Mouse (Mus musculus) small intestine, adult 2 months (tissue): ENCODE measurements around the gene Igfbp2. TPM values are rescaled to one million over a fixed set of nuclear protein-coding genes. Genes with fewer than 3 reads are reported as not detected.
A peak's percentile ranks its signal among the peaks of the same experiment; 100 is the strongest.

ENCODE experiments used
- H3K27ac ChIP-seq: fragments of 200-500 bp; 2 replicates; pipeline ENCODE4 v1.5.1; 2012; ENCODE audit warnings: low read depth, low read length, control low read depth, inconsistent platforms; ENCODE audit not compliant: insufficient read depth
- H3K27me3 ChIP-seq: fragments of 200-500 bp; 2 replicates; pipeline ENCODE4 v1.6.1; 2012; ENCODE audit warnings: mild to moderate bottlenecking, moderate library complexity, low read length, inconsistent platforms; ENCODE audit not compliant: control insufficient read depth, insufficient read depth
- H3K36me3 ChIP-seq: fragments of 200-500 bp; 2 replicates; pipeline ENCODE4 v1.6.1; 2012; ENCODE audit warnings: mild to moderate bottlenecking, low read length, control low read depth, inconsistent platforms; ENCODE audit not compliant: control insufficient read depth, insufficient read depth
- H3K4me1 ChIP-seq: fragments of 200-500 bp; 2 replicates; pipeline ENCODE4 v1.6.1; 2012; ENCODE audit warnings: low read length, inconsistent platforms, mixed read lengths; ENCODE audit not compliant: control insufficient read depth, insufficient read depth, insufficient read length
- H3K4me3 ChIP-seq: fragments of 200-500 bp; 2 replicates; pipeline ENCODE4 v1.5.1; 2012; ENCODE audit warnings: low read depth, mild to moderate bottlenecking, control low read depth, inconsistent platforms, low read length, moderate library complexity
- CTCF ChIP-seq: fragments of 200-500 bp; IDR thresholded peaks from 2 replicates; pipeline ENCODE4 v1.5.1; 2012; ENCODE audit warnings: low read depth, mild to moderate bottlenecking, control low read depth, inconsistent platforms, low read length, moderate library complexity, mixed read lengths; ENCODE audit not compliant: insufficient replicate concordance, insufficient read length; ENCODE audit errors: extremely low read depth
- POLR2A ChIP-seq: fragments of 200-500 bp; IDR thresholded peaks from 2 replicates; pipeline ENCODE4 v1.6.1; 2012; ENCODE audit warnings: low read depth, mild to moderate bottlenecking, control low read depth, inconsistent platforms, low read length, moderate library complexity
- WGBS: fragments of 180-500 bp; shearing (Covaris S2); methylation state at CpG from one replicate; pipeline ENCODE4 v1.1.7; 2018; 5-methylcytosine and 5-hydroxymethylcytosine counted together
- polyA plus RNA-seq: library from polyadenylated mRNA; depleted of rRNA; stranded (reverse); fragments of >200 nt; gene quantifications from 2 replicates; pipeline ENCODE4 v1.2.3, GENCODE M21; 2012

The Igfbp2 gene
- polyA plus RNA-seq, 1 experiment = 7.7 TPM

DNA sequence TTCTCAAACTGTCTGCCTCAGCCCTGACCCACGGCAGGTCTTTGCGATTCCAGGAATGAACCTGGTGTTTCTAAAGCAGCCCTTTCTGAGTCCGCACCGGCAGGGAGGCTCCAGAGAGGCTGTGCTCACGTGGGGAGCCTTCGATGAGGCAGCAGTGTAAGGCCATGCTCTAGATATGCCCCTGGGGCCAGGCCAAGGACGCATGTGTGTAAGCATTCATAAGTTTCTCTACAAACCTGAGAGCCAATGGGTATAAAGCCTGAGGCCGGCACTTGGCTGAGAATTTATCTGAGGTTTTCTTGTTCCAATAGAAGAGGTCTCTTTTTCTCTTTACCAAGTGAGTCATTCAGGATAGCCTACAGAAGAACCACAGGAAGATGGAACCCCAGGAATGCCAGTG, 15.1 kb downstream of the Igfbp2 start:
- H3K4me1 ChIP-seq = no peaks in the 10 kb centered on the region
- H3K27me3 ChIP-seq = no peaks in the 10 kb centered on the region
- H3K36me3 ChIP-seq = no peaks in the 10 kb centered on the region
- no peak overlapping the region for H3K27ac ChIP-seq
- no peak overlapping the region for H3K4me3 ChIP-seq
- 70% methylated on average over 8 of the region's 8 CpGs for WGBS
- TF ChIP-seq CTCF (no peak), POLR2A (no peak)

DNA sequence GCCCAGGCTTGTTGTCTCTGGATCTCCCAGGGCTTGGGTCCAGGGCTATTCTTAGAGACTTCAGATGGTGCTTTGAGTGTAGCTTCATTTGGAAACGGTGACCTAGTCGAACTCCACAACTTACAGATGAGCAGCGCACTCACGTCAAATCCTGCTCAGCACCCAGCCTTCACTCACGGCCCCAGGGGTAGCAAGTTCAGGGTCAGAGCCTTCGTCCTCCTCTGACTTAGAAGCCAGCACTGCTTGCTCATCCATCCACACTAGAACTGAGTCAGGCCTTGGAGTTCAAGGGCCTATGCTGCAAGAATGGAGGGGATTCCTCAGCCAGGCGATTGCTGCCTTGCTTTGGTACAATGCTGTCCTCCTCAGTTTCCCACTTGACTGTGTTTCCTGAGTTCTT, 15.5 kb downstream of the Igfbp2 start:
- no peak overlapping the region for H3K4me3 ChIP-seq
- WGBS = 86% methylated on average over 7 of the region's 7 CpGs
- no peaks in the 10 kb centered on the region for H3K4me1 ChIP-seq
- no peak for TF ChIP-seq POLR2A
- TF ChIP-seq CTCF = no peak
- H3K36me3 ChIP-seq = no peaks in the 10 kb centered on the region
- H3K27ac ChIP-seq = no peak overlapping the region
- no peaks in the 10 kb centered on the region for H3K27me3 ChIP-seq

GRCm38 (mm10) chr1:72842666-72843459, 18.6 kb downstream of the Igfbp2 start:
- 46% methylated on average over 18 of the region's 18 CpGs for WGBS
- Histone ChIP-seq H3K27me3 (no peaks in the 10 kb centered on the region), H3K36me3 (no peaks in the 10 kb centered on the region), H3K27ac (no peak overlapping the region), H3K4me3 (peak overlapping the region; percentile 33; the same call in 1 of the 2 replicates), H3K4me1 (no peaks in the 10 kb centered on the region)
- TF ChIP-seq POLR2A (no peak), CTCF (no peak)

DNA sequence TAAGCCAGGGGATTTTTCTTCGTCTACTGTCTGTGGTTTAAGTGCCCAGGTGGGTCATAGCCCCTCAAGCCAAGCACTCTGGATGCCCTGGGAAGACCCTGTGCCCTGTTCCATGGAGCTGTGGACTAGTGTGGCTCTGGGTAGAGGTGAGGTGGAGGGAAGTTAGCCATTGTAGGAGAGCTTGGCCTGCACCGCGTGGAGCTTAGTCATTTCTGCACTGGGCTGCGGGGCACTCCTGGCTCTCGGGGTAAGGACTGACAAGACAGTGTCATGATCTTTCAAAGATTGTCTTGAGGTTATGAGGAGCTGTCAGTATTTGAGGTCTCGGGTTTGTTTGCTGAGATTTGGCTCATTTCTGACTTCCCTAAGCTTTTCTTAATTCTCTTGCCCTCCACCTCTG, 20.4 kb downstream of the Igfbp2 start:
- no peaks in the 10 kb centered on the region for H3K36me3 ChIP-seq
- no peaks in the 10 kb centered on the region for H3K4me1 ChIP-seq
- H3K27ac ChIP-seq = no peak overlapping the region
- WGBS = 87% methylated on average over 6 of the region's 6 CpGs
- TF ChIP-seq POLR2A (no peak), CTCF (no peak)
- no peaks in the 10 kb centered on the region for H3K27me3 ChIP-seq
- H3K4me3 ChIP-seq = no peak overlapping the region

DNA sequence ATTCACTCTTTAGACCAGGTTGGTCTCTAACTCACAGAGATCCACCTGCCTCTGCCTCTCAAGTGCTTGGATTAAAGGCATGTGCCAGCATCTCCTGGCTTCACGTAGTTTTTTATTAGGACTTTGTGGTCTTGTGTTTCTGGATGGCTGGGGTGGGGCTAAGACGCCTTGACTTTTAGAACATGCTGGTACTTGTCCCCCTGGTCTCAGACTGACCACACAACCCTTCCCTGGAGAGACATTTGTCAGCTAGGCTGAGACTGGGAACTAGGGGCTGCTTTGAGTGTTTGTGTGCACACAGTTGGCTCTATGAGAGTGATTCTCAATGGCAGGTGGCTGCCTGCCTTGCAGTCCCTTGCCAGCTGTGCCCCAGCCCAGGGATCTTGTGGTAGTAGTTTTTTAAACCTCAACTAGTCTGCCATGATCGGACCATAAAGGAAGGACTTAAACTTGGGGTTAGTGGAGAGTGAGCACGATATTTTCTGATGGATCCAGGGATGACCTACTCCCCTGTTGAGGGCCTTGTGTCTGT, 23.6 kb downstream of the Igfbp2 start:
- Histone ChIP-seq H3K27ac (no peak overlapping the region), H3K4me1 (no peaks in the 10 kb centered on the region), H3K36me3 (no peaks in the 10 kb centered on the region), H3K27me3 (no peaks in the 10 kb centered on the region), H3K4me3 (no peak overlapping the region)
- 83% methylated on average over 4 of the region's 4 CpGs for WGBS
- no peak for TF ChIP-seq POLR2A
- TF ChIP-seq CTCF = no peak

DNA sequence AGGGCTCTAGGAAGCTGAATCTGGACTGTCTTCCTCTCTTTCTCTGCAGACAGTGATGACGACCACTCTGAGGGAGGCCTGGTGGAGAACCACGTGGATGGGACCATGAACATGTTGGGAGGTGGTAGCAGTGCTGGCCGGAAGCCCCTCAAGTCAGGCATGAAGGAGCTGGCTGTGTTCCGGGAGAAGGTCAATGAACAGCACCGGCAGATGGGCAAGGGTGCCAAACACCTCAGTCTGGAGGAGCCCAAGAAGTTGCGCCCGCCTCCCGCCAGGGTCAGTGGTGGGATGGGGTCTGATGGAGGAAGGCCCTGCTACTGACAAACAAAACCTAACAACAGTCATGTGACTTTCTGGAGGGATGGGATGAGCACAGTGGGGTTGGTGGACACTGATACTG, 24.7 kb downstream of the Igfbp2 start:
- no peaks in the 10 kb centered on the region for H3K27me3 ChIP-seq
- no peak overlapping the region for H3K4me3 ChIP-seq
- no peaks in the 10 kb centered on the region for H3K36me3 ChIP-seq
- no peak overlapping the region for H3K27ac ChIP-seq
- WGBS = 81% methylated on average over 8 of the region's 8 CpGs
- no peak for TF ChIP-seq POLR2A
- TF ChIP-seq CTCF = no peak
- no peaks in the 10 kb centered on the region for H3K4me1 ChIP-seq

DNA sequence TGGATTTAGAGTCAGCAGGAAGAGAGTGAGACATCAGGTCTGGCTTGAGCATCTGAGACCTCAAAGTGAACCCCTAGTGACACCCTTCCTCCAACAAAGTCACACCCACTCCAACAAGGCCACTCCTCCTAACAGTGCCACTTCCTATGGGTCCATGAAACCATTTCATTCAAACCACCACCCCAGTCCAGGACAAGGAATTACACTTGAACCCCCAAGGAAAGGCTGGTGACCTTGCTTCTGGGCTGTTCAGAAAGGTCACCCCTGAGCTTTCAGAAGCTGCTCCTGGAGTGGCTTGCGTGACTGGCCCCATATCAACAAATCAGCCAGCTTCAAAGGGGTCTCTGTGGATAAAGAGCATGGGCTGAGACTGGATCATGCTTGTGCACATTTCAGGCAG, 29.5 kb downstream of the Igfbp2 start:
- Histone ChIP-seq H3K4me3 (no peak overlapping the region), H3K27me3 (no peaks in the 10 kb centered on the region), H3K27ac (no peak overlapping the region), H3K4me1 (no peaks in the 10 kb centered on the region), H3K36me3 (no peaks in the 10 kb centered on the region)
- WGBS = 97% methylated on average over 1 of the region's 1 CpGs
- TF ChIP-seq POLR2A = no peak
- no peak for TF ChIP-seq CTCF
